Mouse (Mus musculus) intestine, postnatal 0 days (tissue): ENCODE measurements around the gene Ssx2ip. TPM values are rescaled to one million over a fixed set of nuclear protein-coding genes. Genes with fewer than 3 reads are reported as not detected.

Source experiments
- ATAC-seq: fragments of 200-750 bp; cut with Nextera tagmentation; 2 replicates; pipeline ENCODE4 v1.8.0; 2017; ENCODE audit warnings: mild to moderate bottlenecking, moderate TSS enrichment, moderate library complexity
- H3K27ac ChIP-seq: fragments of 300-500 bp; sonication (generic); 2 replicates; pipeline ENCODE4 v1.5.1; 2014; ENCODE audit warnings: mild to moderate bottlenecking, low read depth, low read length, moderate library complexity
- H3K27me3 ChIP-seq: fragments of 300-500 bp; sonication (generic); replicated peaks from 2 replicates; pipeline ENCODE4 v1.6.1; 2014; ENCODE audit warnings: low read length, mixed read lengths; ENCODE audit not compliant: control insufficient read depth, insufficient read depth
- H3K36me3 ChIP-seq: fragments of 300-500 bp; sonication (generic); 2 replicates; pipeline ENCODE4 v1.6.1; 2014; ENCODE audit warnings: mild to moderate bottlenecking, moderate library complexity; ENCODE audit not compliant: control insufficient read depth, insufficient read depth
- H3K4me1 ChIP-seq: fragments of 300-500 bp; sonication (generic); replicated peaks from 2 replicates; pipeline ENCODE4 v1.6.1; 2014; ENCODE audit warnings: antibody characterized with exemption, low read length, mixed read lengths; ENCODE audit not compliant: control insufficient read depth, insufficient read depth
- H3K4me2 ChIP-seq: fragments of 300-500 bp; sonication (generic); replicated peaks from 2 replicates; pipeline ENCODE4 v1.6.1; 2014; ENCODE audit warnings: low read depth, mild to moderate bottlenecking, moderate library complexity
- H3K4me3 ChIP-seq: fragments of 300-500 bp; sonication (generic); 2 replicates; pipeline ENCODE4 v1.5.1; 2014; ENCODE audit warnings: low read depth, low read length
- H3K9ac ChIP-seq: fragments of 300-500 bp; sonication (generic); 2 replicates; pipeline ENCODE4 v1.6.1; 2014; ENCODE audit warnings: mild to moderate bottlenecking, low read depth, low read length
- H3K9me3 ChIP-seq: fragments of 300-500 bp; sonication (generic); 2 replicates; pipeline ENCODE4 v1.6.1; 2016; ENCODE audit warnings: mixed run types; ENCODE audit not compliant: control insufficient read depth
- CTCF ChIP-seq: sonication (generic); IDR thresholded peaks from 2 replicates; pipeline ENCODE4 v1.5.1; 2016; ENCODE audit warnings: low read depth, mild to moderate bottlenecking, control low read depth, antibody characterized with exemption, moderate library complexity
- whole genome bisulfite sequencing: fragments of 180-500 bp; shearing (Covaris S2); extraction: QIAGEN DNeasy Blood & Tissue Kit; methylation state at CpG from one replicate; pipeline ENCODE4 v1.1.7; 2014; 5-methylcytosine and 5-hydroxymethylcytosine counted together
- polyA plus RNA-seq: library from polyadenylated mRNA; unstranded; fragments of >200 nt; fragmentation: Nextera tagmentation; extraction: Ambion mirVana; gene quantifications from 2 replicates; pipeline ENCODE4 v1.2.1, GENCODE M21; 2015

The Ssx2ip gene
- polyA plus RNA-seq, 1 experiment from 2014 or later = 31.1 TPM

GRCm38 (mm10) chr3:146443380-146443779 is 38.9 kb downstream of the Ssx2ip start:
- peak; percentile 79 for ATAC-seq
- 52% methylated on average over 7 of the region's 7 CpGs for WGBS
- Histone ChIP-seq H3K9me3 (no peaks in the 10 kb centered on the region), H3K9ac (no peak overlapping the region), H3K27me3 (no peaks in the 10 kb centered on the region), H3K27ac (peak overlapping the region; percentile 35), H3K4me2 (no peak overlapping the region), H3K4me3 (no peak overlapping the region), H3K36me3 (peaks cover 7% of the 10 kb centered on the region; the same call in 1 of the 2 replicates), H3K4me1 (no peaks in the 10 kb centered on the region)
- TF ChIP-seq CTCF = no peak

- peaks cover 3% of the 10 kb centered on the region; the same call in 1 of the 2 replicates for H3K36me3 ChIP-seq
- H3K4me1 ChIP-seq = no peaks in the 10 kb centered on the region
- H3K27ac ChIP-seq = no peak overlapping the region
- WGBS = 83% methylated on average over 7 of the region's 7 CpGs
- H3K27me3 ChIP-seq = no peaks in the 10 kb centered on the region
- ATAC-seq = no peak
- no peak overlapping the region for H3K4me3 ChIP-seq
- no peaks in the 10 kb centered on the region for H3K9me3 ChIP-seq
- no peak overlapping the region for H3K4me2 ChIP-seq
- TF ChIP-seq CTCF = no peak
- no peak overlapping the region for H3K9ac ChIP-seq
Measured at GRCm38 (mm10) chr3:146444880-146445279, 40.4 kb downstream of the Ssx2ip start.

GRCm38 (mm10) chr3:146447156-146447555 is 42.7 kb downstream of the Ssx2ip start:
- H3K4me3 ChIP-seq = no peak overlapping the region
- H3K9me3 ChIP-seq = no peaks in the 10 kb centered on the region
- no peak for TF ChIP-seq CTCF
- no peaks in the 10 kb centered on the region for H3K27me3 ChIP-seq
- 0 out of 2 replicates have a peak, but pooled peaks cover 3% of the 10 kb centered on the region for H3K4me1 ChIP-seq
- no peak overlapping the region for H3K9ac ChIP-seq
- 88% methylated on average over 5 of the region's 5 CpGs for WGBS
- no peaks in the 10 kb centered on the region for H3K36me3 ChIP-seq
- H3K27ac ChIP-seq = no peak overlapping the region
- no peak for ATAC-seq
- no peak overlapping the region for H3K4me2 ChIP-seq

GRCm38 (mm10) chr3:146447598-146447997 is 43.2 kb downstream of the Ssx2ip start:
- no peak for TF ChIP-seq CTCF
- no peak overlapping the region for H3K4me2 ChIP-seq
- no peak overlapping the region for H3K9ac ChIP-seq

GRCm38 (mm10) chr3:146448372-146448771 is 43.9 kb downstream of the Ssx2ip start:
- no peak for TF ChIP-seq CTCF
- H3K4me3 ChIP-seq = no peak overlapping the region
- no peaks in the 10 kb centered on the region for H3K36me3 ChIP-seq
- no peak overlapping the region for H3K9ac ChIP-seq
- H3K27ac ChIP-seq = no peak overlapping the region
- WGBS = 48% methylated on average over 10 of the region's 10 CpGs
- no peaks in the 10 kb centered on the region for H3K27me3 ChIP-seq
- no peak overlapping the region for H3K4me2 ChIP-seq
- no peak for ATAC-seq
- H3K9me3 ChIP-seq = no peaks in the 10 kb centered on the region
- 0 out of 2 replicates have a peak, but pooled peaks cover 3% of the 10 kb centered on the region for H3K4me1 ChIP-seq

More at GRCm38 (mm10) chr3:146447598-146447997, 43.2 kb downstream of the Ssx2ip start:
- Histone ChIP-seq H3K36me3 (no peaks in the 10 kb centered on the region), H3K27ac (peak overlapping the region; percentile 47; the same call in 1 of the 2 replicates), H3K9me3 (no peaks in the 10 kb centered on the region), H3K27me3 (no peaks in the 10 kb centered on the region), H3K4me1 (0 out of 2 replicates have a peak, but pooled peaks cover 3% of the 10 kb centered on the region), H3K4me3 (no peak overlapping the region)
- ATAC-seq = no peak
- 64% methylated on average over 3 of the region's 3 CpGs for WGBS

- H3K27me3 ChIP-seq = no peaks in the 10 kb centered on the region
- TF ChIP-seq CTCF = no peak
- H3K36me3 ChIP-seq = no peaks in the 10 kb centered on the region
- no peak for ATAC-seq
- no peak overlapping the region for H3K9ac ChIP-seq
- H3K4me1 ChIP-seq = 0 out of 2 replicates have a peak, but pooled peaks cover 3% of the 10 kb centered on the region
- no peak overlapping the region for H3K4me2 ChIP-seq
- WGBS = 58% methylated on average over 6 of the region's 6 CpGs
- no peak overlapping the region for H3K27ac ChIP-seq
- no peak overlapping the region for H3K4me3 ChIP-seq
- H3K9me3 ChIP-seq = no peaks in the 10 kb centered on the region
Measured at GRCm38 (mm10) chr3:146448969-146449368, 44.5 kb downstream of the Ssx2ip start.

- Histone ChIP-seq H3K9ac (peak within 1 kb of the TSS; percentile 70), H3K9me3 (no peaks in the 10 kb centered on the region), H3K36me3 (no peaks in the 10 kb centered on the region), H3K4me1 (0 out of 2 replicates have a peak, but pooled peaks cover 3% of the 10 kb centered on the region), H3K4me2 (peak within 1 kb of the TSS; percentile 63), H3K4me3 (peak within 1 kb of the TSS; percentile 67), H3K27me3 (no peaks in the 10 kb centered on the region), H3K27ac (peak within 1 kb of the TSS; percentile 85)
- WGBS = 46% methylated on average over 9 of the region's 9 CpGs
- TF ChIP-seq CTCF = no peak
- 0 out of 2 replicates have a peak, but pooled peaks have one; percentile 0 for ATAC-seq
Measured at GRCm38 (mm10) chr3:146449745-146450250, 45.4 kb downstream of the Ssx2ip start, which contains the start of gene Ctbs. Ctbs (plus strand) TSS chr3:146449795.
